Mouse (Mus musculus) adrenal gland, postnatal 25 days (tissue): ENCODE measurements around the gene Apobec2. TPM values are rescaled to one million over a fixed set of nuclear protein-coding genes. Genes with fewer than 3 reads are reported as not detected.
"Not testable (repeated sequence)": the region's sequence is repeated elsewhere in the genome, so short reads cannot be mapped to it uniquely, and the experiment has no call there.

Experiments
- DNase-seq: peaks from one replicate; pipeline ENCODE4 v3.0.0; 2021; ENCODE audit warnings: mixed read lengths
- long read RNA-seq: library from polyadenylated mRNA; stranded (forward); transcript quantifications from one replicate; pipeline ENCODE4 v2.0.0, GENCODE M21; 2021
- total RNA-seq: library from RNA; stranded (reverse); gene quantifications from 2 replicates; pipeline ENCODE4 v1.2.3, GENCODE M21; 2021

Gene Apobec2
- 1.3 and 1.5 TPM in 2 replicates for total RNA-seq
- long read RNA-seq = 0 reads

- no peak for DNase-seq
Observed at GRCm38 (mm10) chr17:48432158-48432980, at the start of gene Apobec2. TSS of gene Apobec2 (minus strand) at chr17:48432930.

- no peak for DNase-seq
Observed at GRCm38 (mm10) chr17:48479952-48480351, 47.2 kb upstream of the Apobec2 start.

- no peak for DNase-seq
Observed at GRCm38 (mm10) chr17:48475444-48475843, 42.7 kb upstream of the Apobec2 start.

GRCm38 (mm10) chr17:48474282-48474681 lies 41.6 kb upstream of the Apobec2 start:
- not testable (repeated sequence) for DNase-seq

- DNase-seq = peak; percentile 84
Observed at GRCm38 (mm10) chr17:48467395-48468231, 34.9 kb upstream of the Apobec2 start.

- DNase-seq = no peak
Observed at GRCm38 (mm10) chr17:48466769-48467394, 34.2 kb upstream of the Apobec2 start.

- DNase-seq = no peak
Observed at GRCm38 (mm10) chr17:48463391-48463790, 30.7 kb upstream of the Apobec2 start.

GRCm38 (mm10) chr17:48462096-48462495 lies 29.4 kb upstream of the Apobec2 start:
- DNase-seq = no peak

- no peak for DNase-seq
Observed at GRCm38 (mm10) chr17:48457971-48458653, 25.4 kb upstream of the Apobec2 start.

GRCm38 (mm10) chr17:48455955-48456354 lies 23.2 kb upstream of the Apobec2 start:
- DNase-seq = no peak

- no peak for DNase-seq
Observed at GRCm38 (mm10) chr17:48454688-48455087, 22.0 kb upstream of the Apobec2 start, which contains the start of gene Unc5cl. TSS of gene Unc5cl (plus strand) at chr17:48454901.

GRCm38 (mm10) chr17:48454190-48454589 lies 21.5 kb upstream of the Apobec2 start:
- no peak for DNase-seq

- DNase-seq = no peak
Observed at GRCm38 (mm10) chr17:48453489-48453888, 20.8 kb upstream of the Apobec2 start.

- no peak for DNase-seq
Observed at GRCm38 (mm10) chr17:48451753-48452444, 19.2 kb upstream of the Apobec2 start.

- DNase-seq = no peak
Observed at GRCm38 (mm10) chr17:48451353-48451675, 18.6 kb upstream of the Apobec2 start, which contains the start of gene Tspo2. TSS of gene Tspo2 (minus strand) at chr17:48451522.

GRCm38 (mm10) chr17:48450666-48451352 lies 18.1 kb upstream of the Apobec2 start:
- DNase-seq = no peak

- no peak for DNase-seq
Observed at GRCm38 (mm10) chr17:48447675-48448074, 14.9 kb upstream of the Apobec2 start.

GRCm38 (mm10) chr17:48443542-48444145 lies 10.9 kb upstream of the Apobec2 start:
- no peak for DNase-seq

GRCm38 (mm10) chr17:48442745-48443457 lies 10.2 kb upstream of the Apobec2 start:
- peak; percentile 60 for DNase-seq
